Mouse (Mus musculus): ENCODE measurements around the gene Dnm3.

DNA sequence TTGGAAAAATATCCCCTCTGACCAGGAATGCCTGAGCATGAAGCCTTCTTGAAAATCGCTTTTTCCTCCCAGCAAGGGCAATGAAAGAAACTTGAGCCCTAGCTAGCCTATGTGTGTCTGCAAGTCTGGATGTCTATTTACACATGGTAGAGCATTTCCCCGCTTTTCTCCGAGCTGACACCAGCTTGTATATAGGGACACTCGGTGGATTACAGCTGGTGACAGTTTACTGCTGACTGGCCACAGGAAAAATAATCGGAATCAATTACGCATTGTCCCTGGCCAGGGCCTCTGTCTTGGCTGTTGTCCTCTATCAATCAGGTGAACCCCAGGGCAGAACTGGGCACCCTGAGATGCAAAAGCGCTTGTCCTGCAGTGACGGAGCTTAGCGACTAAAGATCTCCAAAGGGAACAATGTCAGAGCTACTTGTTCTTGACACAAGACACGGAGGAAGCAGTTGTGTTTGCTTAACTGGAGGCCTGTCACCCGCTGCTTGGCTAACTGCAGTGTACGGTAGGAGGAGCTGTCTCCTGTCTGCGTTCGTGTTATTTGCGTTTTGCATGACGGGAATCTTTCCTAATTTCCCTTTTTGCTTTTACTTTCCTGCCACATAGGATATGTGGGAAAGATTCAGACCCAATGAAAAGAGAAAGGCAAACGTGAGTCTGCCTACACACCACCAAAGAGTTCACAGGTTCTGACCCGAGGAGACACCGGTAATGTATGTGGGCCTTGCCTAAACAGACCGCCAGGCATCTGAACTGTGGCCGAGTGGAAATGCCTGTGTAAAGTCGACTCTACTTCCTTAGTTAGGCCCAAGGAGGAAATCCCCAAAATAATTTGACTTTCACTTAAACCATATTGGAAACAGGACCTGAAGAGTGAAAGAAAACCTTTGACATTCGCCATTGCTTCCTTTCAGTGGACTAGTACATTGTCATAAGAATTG is 472.7 kb downstream of the Dnm3 start:
- TF ChIP-seq CTCF (IDR thresholded peaks at IDR 0.05; ENCODE audit: low read depth, low read length): no peak
- TF ChIP-seq EP300 (IDR thresholded peaks at IDR 0.05; ENCODE audit: insufficient read depth, low read depth, low read length): no peak
- TF ChIP-seq POLR2A (IDR thresholded peaks at IDR 0.05; ENCODE audit: insufficient read depth, low read length): no peak
